Mouse (Mus musculus) kidney, adult 11 months (tissue): Measurements from ENCODE around the gene Gtf2ird2.

ENCODE experiments used
- DNase-seq: peaks from one replicate; pipeline ENCODE4 v3.0.0; 2022

Gene Gtf2ird2

DNA sequence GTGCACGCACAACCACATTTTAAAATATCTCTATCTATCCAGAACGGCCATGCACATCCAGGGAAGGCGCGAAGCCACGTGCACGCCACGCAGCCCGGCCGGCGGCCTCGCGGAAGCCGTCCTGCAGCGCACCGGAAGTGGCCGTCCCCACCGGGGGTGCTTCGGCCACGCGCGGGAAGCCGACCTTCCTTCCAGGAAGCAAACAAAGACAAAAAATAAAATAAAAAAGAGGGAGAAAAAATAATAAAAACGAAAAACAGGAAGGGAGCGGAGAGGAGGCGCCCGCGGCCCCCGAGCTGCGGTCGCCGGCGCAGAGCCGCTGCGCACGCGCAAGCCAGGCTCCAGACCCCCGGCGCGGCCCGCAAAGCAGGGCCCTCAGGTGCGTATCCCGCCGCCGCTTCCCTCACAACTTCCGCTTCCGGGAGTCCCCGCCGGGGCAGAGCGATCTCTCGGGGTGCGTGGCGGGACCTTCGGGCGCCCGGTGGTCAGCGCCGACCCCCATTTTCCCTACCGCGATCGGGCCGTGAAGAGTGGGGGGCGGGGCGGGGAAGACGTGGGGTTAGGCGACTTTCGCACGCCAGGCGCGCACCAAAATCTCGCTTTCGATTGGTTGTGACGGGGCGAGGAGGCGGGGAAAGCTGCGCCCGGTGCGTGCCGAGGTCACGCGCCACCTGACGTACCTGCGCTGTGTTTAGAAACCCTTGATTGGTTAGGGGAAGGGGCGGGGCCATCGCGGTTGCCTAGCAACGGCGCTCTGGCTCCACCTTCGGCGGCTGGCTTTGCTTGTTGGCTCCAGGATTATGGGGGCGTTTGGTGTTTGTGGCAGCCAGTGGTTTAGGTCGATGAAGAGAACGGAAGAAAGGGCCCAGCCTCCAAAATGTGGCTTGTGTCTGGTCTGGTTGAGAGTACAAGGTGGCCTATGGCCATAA, at the start of gene Gtf2ird2:
Gene Gtf2ird2, plus strand, starts transcription at position 140 of the 929 bp plus-strand sequence.
- DNase-seq: peak; percentile 99

GRCm38 (mm10) chr5:134136022-134136421, 47.8 kb upstream of the Gtf2ird2 start:
- peak; percentile 31 for DNase-seq

DNA sequence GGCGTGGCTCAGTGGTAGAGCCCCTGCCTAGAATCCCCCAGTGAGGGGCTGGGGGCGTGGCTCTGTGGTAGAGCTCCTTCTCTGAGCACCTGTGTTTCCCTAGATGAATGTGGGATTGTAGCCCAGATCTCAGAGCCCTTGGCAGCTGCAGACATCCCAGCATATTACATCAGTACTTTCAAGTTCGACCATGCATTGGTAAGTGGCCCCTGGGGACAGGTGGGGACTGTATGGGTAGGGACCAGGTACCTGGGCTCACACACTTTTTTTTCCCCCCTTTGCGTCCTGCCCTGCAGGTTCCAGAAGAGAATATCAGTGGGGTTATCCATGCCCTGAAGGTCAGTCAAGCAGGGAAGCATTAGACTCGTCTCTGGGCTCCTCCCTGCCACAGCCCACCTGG, 45.9 kb upstream of the Gtf2ird2 start:
- DNase-seq: no peak

DNA sequence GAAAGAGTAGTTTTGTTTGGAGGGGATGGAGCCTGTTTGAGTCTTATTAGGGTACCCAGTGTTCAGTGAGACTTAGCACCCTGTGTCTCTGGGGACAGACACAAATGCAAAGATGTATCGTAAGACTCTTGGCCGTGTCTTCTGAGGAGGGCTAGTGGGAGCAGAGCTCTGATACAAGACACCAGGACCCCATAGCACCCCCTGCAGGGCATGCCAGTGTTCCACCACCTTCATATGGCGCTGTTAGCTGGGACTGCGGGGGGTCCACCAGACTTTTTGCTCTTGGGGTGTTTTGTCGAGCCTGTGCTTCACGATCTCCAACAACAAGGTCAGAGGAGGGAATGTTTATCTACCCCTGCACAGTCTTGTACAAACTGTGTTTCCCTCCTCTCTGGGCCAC, 44.4 kb upstream of the Gtf2ird2 start:
- no peak for DNase-seq

DNA sequence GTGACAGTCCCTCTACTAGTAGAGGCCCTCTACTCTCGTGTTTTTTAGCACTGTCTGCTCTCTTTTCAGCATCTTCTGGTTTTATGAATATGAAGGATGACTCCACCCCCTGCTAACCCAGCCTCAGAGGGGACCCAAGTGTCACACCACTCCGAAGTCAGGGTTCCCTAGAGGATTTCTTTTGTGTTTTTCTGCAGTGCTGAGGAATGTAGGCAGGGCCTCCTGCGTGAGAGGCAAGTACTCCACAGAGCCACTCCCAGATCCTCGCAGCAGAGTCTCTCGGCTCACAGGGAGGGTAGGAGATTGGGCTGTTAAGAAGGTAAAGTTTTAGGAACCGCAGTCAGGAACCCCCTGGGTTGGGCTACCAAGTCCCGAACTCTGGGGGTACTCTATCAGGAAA, 42.6 kb upstream of the Gtf2ird2 start:
- no peak for DNase-seq

DNA sequence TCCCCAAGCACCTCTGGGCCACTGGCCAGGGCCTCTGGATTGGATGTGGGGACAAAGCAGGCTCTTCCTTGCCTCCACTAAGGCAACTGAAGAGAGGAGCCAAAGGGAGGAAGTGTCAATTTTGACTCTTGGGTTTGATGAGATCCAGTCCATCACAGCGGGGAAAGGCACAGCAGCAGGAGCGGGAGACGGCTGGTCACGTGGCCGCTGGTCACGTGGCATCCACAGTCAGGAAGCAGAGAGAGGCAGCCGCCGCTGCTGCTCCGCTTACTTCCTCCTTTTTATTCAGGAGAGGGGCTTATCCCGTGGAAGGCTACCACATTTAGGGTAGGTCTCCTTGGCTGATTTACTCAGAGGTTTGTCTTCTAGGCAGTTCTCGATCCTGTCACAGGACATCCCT, 41.4 kb upstream of the Gtf2ird2 start:
- DNase-seq: no peak

DNA sequence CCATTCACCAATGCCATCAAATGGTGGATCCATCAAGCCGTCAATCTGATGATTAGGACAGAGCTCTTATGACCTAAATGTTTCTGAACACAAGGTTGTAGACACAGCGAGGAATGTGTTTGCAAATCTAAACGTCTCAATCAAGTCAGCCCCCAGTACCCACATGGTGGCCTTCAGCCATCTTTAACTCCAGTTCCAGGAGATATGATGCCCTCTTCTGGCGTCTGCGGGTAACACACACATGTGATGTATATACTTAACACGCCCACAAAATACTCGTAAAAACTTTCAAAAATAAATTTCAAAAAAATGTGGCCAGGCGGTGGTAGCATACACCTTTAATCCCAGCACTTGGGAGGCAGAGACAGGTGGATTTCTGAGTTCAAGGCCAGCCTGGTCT, 38.8 kb upstream of the Gtf2ird2 start:
- DNase-seq: no peak

- no peak for DNase-seq
These were observed 36.5 kb upstream of the Gtf2ird2 start for GRCm38 (mm10) chr5:134147194-134147753.

DNA sequence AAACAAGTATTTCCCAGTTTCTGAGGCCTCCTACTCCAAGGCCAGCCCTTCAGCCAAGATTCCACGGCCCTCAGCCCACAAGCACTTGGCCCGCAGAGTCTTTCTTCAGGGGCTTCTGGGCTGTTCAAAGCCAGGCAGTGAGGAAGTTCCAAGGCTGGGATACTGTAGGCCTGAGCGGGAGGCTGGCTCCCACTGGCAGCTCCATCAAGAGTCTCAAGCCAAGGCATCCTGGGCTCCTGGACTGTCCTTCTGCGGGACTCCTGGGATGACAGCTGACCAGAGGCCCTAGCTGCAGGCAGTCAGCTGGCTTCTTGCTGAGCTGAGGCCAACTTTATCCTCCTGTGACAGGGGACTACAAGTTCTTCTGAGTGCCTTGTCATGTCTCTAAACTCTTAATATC, 35.7 kb upstream of the Gtf2ird2 start:
- no peak for DNase-seq

DNA sequence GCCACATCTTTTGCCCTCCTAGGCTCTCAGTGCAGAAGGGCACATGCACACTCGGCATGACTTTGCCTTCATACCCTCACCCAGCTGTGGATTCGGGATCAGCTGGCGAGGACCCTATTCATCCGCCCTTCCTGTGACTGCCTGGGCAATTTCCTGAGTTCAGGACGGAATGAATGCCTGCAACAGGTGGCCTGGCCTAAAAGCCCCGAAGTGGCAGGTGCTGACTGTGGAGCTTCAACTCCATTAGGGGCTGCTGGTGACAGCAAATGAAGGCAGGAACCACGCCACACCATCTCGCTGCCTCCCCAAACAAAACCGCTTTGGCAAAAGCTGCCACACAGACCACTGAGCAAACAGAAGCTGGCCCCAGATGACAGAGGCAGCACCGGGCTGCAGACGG, 31.9 kb upstream of the Gtf2ird2 start:
- no peak for DNase-seq

DNA sequence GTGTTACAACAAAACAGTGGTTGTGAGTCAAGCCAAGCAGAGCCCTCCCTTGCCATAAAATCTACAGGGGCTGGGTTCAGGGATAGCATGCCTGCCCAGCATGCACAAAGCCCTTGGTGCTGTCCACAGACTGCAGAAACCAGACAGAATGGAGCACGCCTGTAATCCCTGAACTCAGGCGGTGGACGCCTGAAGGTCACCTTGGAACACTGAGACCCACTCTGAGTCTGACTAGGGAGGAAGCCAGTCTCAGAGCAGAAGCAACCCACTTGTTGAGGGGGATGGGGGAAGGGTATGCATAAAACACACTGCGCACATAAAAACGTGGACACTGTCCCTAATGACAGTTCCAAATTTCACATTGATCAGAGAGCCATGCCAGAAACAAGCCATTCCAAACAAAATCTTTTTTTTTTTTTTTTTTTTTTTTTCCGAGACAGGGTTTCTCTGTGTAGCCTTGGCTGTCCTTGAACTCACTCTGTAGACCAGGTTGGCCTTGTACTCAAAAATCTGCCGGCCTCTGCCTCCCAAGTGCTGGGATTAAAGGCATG, 27.8 kb upstream of the Gtf2ird2 start:
- DNase-seq: no peak

DNA sequence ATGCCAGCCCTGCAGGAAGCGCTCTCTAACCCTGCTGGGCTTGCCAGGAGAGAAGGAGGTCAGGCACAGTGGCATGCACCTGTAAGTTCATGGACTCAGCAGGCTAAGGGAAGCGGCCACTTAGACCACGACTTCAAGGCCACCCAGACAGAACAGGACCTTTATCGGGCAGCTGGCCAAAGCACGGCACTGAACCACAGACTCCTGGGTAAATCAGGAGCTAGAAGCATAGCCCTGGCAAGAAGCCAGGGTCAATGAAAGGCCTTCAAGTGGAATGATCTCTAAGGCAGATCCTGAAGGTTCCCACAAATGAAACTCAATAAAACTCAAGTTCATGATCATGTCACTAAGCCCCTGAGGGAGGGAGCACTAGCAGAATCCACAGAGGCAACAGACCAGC, 19.1 kb upstream of the Gtf2ird2 start:
- DNase-seq: peak; percentile 86

DNA sequence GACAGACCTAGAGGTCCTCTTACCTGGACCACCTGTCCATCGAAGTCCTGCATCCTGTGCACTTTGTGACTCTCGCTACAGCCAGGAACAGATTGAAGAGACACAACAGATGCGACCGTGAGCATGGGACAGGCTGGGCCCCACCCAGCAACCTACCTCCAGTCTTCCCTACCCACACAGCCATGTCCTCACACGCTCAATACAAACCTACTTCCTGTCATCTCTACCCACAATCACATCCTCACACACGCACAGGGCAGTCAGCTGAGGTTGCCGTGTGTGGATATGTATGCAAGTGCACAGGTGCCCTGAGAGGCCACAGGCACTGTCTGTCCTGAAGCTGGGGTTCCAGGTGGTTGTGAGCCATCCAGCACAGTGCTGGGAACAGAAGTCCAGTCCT, 17.2 kb upstream of the Gtf2ird2 start:
- DNase-seq: no peak

GRCm38 (mm10) chr5:134168033-134168432, 15.8 kb upstream of the Gtf2ird2 start:
- no peak for DNase-seq

- no peak for DNase-seq
These were observed 14.6 kb upstream of the Gtf2ird2 start for GRCm38 (mm10) chr5:134169231-134169630.

GRCm38 (mm10) chr5:134170167-134170566, 13.7 kb upstream of the Gtf2ird2 start:
- no peak for DNase-seq

- no peak for DNase-seq
These were observed 10.6 kb upstream of the Gtf2ird2 start for GRCm38 (mm10) chr5:134173206-134173605.

DNA sequence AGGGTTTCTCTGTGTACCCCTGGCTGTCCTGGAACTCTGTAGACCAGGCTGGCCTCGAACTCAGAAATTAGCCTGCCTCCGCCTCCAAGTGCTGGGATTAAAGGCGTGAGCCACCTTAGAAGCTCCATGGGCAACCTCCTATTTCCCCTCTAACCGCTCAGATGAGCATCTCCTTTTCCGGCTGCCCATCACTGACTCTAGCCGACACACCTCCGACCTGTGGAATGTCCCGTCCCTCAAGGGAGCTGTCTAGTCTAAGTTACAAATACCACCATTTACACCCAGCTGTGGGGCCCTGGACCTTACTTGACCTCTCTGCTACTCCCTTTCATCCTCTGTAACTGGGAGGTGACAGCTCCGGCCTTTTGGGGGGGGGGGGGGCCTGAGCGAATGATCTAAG, 8.1 kb upstream of the Gtf2ird2 start:
- no peak for DNase-seq

- peak; percentile 84 for DNase-seq
These were observed 7.5 kb upstream of the Gtf2ird2 start, which contains the start of gene Rcc1l for GRCm38 (mm10) chr5:134176169-134176881. TSS of gene Rcc1l (minus strand) at chr5:134176774.

GRCm38 (mm10) chr5:134178536-134178935, 5.3 kb upstream of the Gtf2ird2 start:
- no peak for DNase-seq

DNA sequence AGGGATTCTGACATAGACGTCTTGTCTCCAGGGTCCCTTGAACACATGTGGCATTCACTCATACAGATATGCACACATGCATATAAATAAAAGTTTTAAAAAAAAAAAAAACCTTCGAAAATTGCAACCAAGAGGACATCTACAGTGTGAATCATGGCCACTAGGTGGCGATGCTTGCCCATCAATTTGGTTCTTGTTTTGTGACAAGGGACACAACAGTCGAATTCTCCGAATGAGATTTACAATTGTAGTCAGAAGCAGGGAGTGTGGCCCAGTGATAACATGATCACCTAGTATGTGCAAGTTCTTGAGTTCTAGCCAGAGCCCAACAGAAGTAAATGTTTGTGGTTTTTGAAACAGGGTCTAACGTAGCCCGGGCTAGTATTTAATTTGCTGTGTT, 3.9 kb upstream of the Gtf2ird2 start:
- peak; percentile 61 for DNase-seq

GRCm38 (mm10) chr5:134182172-134182571, 1.6 kb upstream of the Gtf2ird2 start:
- DNase-seq: no peak

DNA sequence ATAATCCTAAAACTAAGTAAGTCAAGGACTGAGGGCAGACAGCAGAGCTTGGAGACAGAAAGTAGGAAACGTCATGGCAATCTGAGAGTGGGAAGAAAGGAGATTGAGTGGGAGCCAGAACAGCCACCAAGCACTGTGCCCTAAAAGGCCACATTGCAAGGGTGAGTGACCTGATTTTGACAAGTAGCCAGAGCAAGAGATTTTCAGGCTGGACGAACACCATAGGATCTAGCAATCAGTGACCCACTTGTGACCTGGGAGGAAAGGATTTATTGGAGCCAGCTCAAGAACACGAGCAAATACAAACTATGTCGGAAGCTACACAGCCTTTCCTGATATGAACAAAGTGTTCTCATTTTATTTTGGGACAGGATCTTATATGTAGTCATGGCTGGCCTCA, 1.1 kb upstream of the Gtf2ird2 start:
- DNase-seq: peak; percentile 57
